Mouse (Mus musculus) liver, embryonic 14.5 days (tissue): ENCODE measurements around the gene Fzr1.

Experiments
- CTCF ChIP-seq: IDR thresholded peaks from 2 replicates; pipeline ENCODE4 v1.5.1; 2016; ENCODE audit warnings: antibody characterized with exemption, low read depth, control low read depth
- EP300 ChIP-seq: IDR thresholded peaks from 2 replicates; pipeline ENCODE4 v1.6.1; 2016; ENCODE audit warnings: antibody characterized with exemption, low read depth

GRCm38 (mm10) chr10:81367207-81367495, 11.2 kb downstream of the Fzr1 start:
- TF ChIP-seq EP300 (no peak), CTCF (no peak)
